Comparison of ENCODE assay signal across 8 mouse cellular contexts in genomic region chr5:93044584-93045370, GRCm38 (mm10). TPM values are rescaled to one million over a fixed set of nuclear protein-coding genes. Genes with fewer than 3 reads are reported as not detected.
DNase-seq lines count a peak whose midpoint lies in the region; ATAC-seq and TF ChIP-seq lines count a peak whose summit lies in the region.

Gene Sowahb (minus strand): TSS chr5:93045022.

- DNase-seq in Muller cell, postnatal 12 days (ENCODE audit: inconsistent ontology term) = peak; percentile 78
- DNase-seq in brain, adult 2 months (ENCODE audit: low read depth, low spot score) = peak; percentile 95
- peak; percentile 53 for DNase-seq in liver, embryonic 11.5 days (ENCODE audit: low spot score)
- DNase-seq in midbrain, postnatal 0 days (ENCODE audit: low spot score) = peak; percentile 22
- DNase-seq in urinary bladder, postnatal 14 days (ENCODE audit: low spot score) = peak; percentile 85
- no peak for DNase-seq in gastrocnemius, postnatal 14 days

- H3K4me2 ChIP-seq in forebrain, embryonic 12.5 days = peak within 1 kb of the TSS; percentile 84
- peak within 1 kb of the TSS; percentile 80 for H3K4me2 ChIP-seq in intestine, postnatal 0 days (replicated peaks; ENCODE audit: low read depth)
- H3K4me2 ChIP-seq in liver, embryonic 11.5 days = peak within 1 kb of the TSS; percentile 75
- peak within 1 kb of the TSS; percentile 98 for H3K4me2 ChIP-seq in midbrain, postnatal 0 days (ENCODE audit: low read depth, low read length, poor library complexity, severe bottlenecking)

- peak; percentile 30 for TF ChIP-seq CTCF in intestine, postnatal 0 days (IDR thresholded peaks at IDR 0.05; ENCODE audit: low read depth)
- no peak; the same call in 1 of the 2 replicates for TF ChIP-seq CTCF in midbrain, postnatal 0 days (IDR thresholded peaks at IDR 0.05)

- peak within 1 kb of the TSS; percentile 47; the same call in 1 of the 2 replicates for H3K9ac ChIP-seq in forebrain, embryonic 12.5 days
- H3K9ac ChIP-seq in intestine, postnatal 0 days (ENCODE audit: low read depth, low read length) = peak within 1 kb of the TSS; percentile 81
- no peak within 1 kb of the TSS for H3K9ac ChIP-seq in liver, embryonic 11.5 days (ENCODE audit: low read depth, low read length)
- peak within 1 kb of the TSS; percentile 50; the same call in 1 of the 2 replicates for H3K9ac ChIP-seq in midbrain, postnatal 0 days (replicated peaks; ENCODE audit: low read length, poor library complexity, severe bottlenecking)

- peak; percentile 53 for ATAC-seq in forebrain, embryonic 12.5 days (ENCODE audit: low FRiP score)
- peak; percentile 89 for ATAC-seq in intestine, postnatal 0 days
- ATAC-seq in liver, embryonic 11.5 days (replicated peaks; ENCODE audit: low FRiP score) = peak; percentile 61
- ATAC-seq in midbrain, postnatal 0 days (ENCODE audit: low FRiP score) = peak; percentile 66

- no peaks in the 10 kb centered on the region for H3K9me3 ChIP-seq in forebrain, embryonic 12.5 days
- no peaks in the 10 kb centered on the region for H3K9me3 ChIP-seq in intestine, postnatal 0 days (ENCODE audit: control insufficient read depth)
- H3K9me3 ChIP-seq in liver, embryonic 11.5 days (ENCODE audit: control insufficient read depth, low read length) = no peaks in the 10 kb centered on the region
- no peaks in the 10 kb centered on the region for H3K9me3 ChIP-seq in midbrain, postnatal 0 days (ENCODE audit: low read length)

- H3K4me1 ChIP-seq in forebrain, embryonic 12.5 days = peaks cover 18% of the 10 kb centered on the region
- 0 out of 2 replicates have a peak, but pooled peaks cover 5% of the 10 kb centered on the region for H3K4me1 ChIP-seq in intestine, postnatal 0 days (replicated peaks; ENCODE audit: control insufficient read depth, insufficient read depth, low read length)
- H3K4me1 ChIP-seq in liver, embryonic 11.5 days (replicated peaks; ENCODE audit: control insufficient read depth, insufficient read depth, low read length) = peaks cover 11% of the 10 kb centered on the region
- H3K4me1 ChIP-seq in midbrain, postnatal 0 days (ENCODE audit: insufficient read depth, low read length) = peaks cover 5% of the 10 kb centered on the region

- H3K27me3 ChIP-seq in forebrain, embryonic 12.5 days = peaks cover 77% of the 10 kb centered on the region
- 0 out of 2 replicates have a peak, but pooled peaks cover 7% of the 10 kb centered on the region for H3K27me3 ChIP-seq in intestine, postnatal 0 days (replicated peaks; ENCODE audit: control insufficient read depth, insufficient read depth, low read length)
- peaks cover 53% of the 10 kb centered on the region for H3K27me3 ChIP-seq in liver, embryonic 11.5 days (replicated peaks; ENCODE audit: control insufficient read depth, insufficient read depth, low read length)
- peaks cover 57% of the 10 kb centered on the region for H3K27me3 ChIP-seq in midbrain, postnatal 0 days (ENCODE audit: insufficient read depth, low read length)

- under 1% methylated on average over 66 of the region's 68 CpGs for WGBS in forebrain, embryonic 12.5 days
- WGBS in intestine, postnatal 0 days = 1% methylated on average over 63 of the region's 68 CpGs
- 1% methylated on average over 67 of the region's 68 CpGs for WGBS in liver, embryonic 11.5 days
- under 1% methylated on average over 65 of the region's 68 CpGs for WGBS in midbrain, postnatal 0 days

- intact Hi-C loops in gastrocnemius, postnatal 14 days (cut with DNase I; ENCODE audit: low total_unique reads) = no loop called here

- no peaks in the 10 kb centered on the region for H3K36me3 ChIP-seq in forebrain, embryonic 12.5 days (replicated peaks)
- H3K36me3 ChIP-seq in intestine, postnatal 0 days (ENCODE audit: control insufficient read depth, insufficient read depth) = no peaks in the 10 kb centered on the region
- H3K36me3 ChIP-seq in liver, embryonic 11.5 days (ENCODE audit: control insufficient read depth, insufficient read depth, low read length) = no peaks in the 10 kb centered on the region
- H3K36me3 ChIP-seq in midbrain, postnatal 0 days (ENCODE audit: insufficient read depth, low read length) = no peaks in the 10 kb centered on the region

- no peak within 1 kb of the TSS for H3K27ac ChIP-seq in forebrain, embryonic 12.5 days
- H3K27ac ChIP-seq in intestine, postnatal 0 days (ENCODE audit: low read depth, low read length) = peak within 1 kb of the TSS; percentile 87
- H3K27ac ChIP-seq in liver, embryonic 11.5 days (ENCODE audit: low read depth, low read length) = no peak within 1 kb of the TSS
- no peak within 1 kb of the TSS for H3K27ac ChIP-seq in midbrain, postnatal 0 days (ENCODE audit: low read depth, low read length)

- H3K4me3 ChIP-seq in forebrain, embryonic 12.5 days (replicated peaks) = peak within 1 kb of the TSS; percentile 47
- H3K4me3 ChIP-seq in intestine, postnatal 0 days (ENCODE audit: low read depth, low read length) = peak within 1 kb of the TSS; percentile 64
- H3K4me3 ChIP-seq in liver, embryonic 11.5 days (ENCODE audit: low read depth, low read length) = peak within 1 kb of the TSS; percentile 49
- peak within 1 kb of the TSS; percentile 54 for H3K4me3 ChIP-seq in midbrain, postnatal 0 days (ENCODE audit: low read depth, low read length)

RNA-seq across cellular contexts. Expression of gene Sowahb, which starts in this region (rescaled TPM):
- polyA plus RNA-seq in forebrain, embryonic 12.5 days (2016; fragmentation: Nextera tagmentation; extraction: Ambion mirVana) = 0.18 and 0.29 TPM in 2 replicates
- 16.1 and 18.0 TPM in 2 replicates for polyA plus RNA-seq in intestine, postnatal 0 days (2015; fragmentation: Nextera tagmentation; extraction: Ambion mirVana)
- 0.44 and 0.51 TPM in 2 replicates for polyA plus RNA-seq in liver, embryonic 11.5 days (2014; fragmentation: Nextera tagmentation; extraction: Ambion mirVana)
- total RNA-seq in midbrain, postnatal 0 days (2014; rRNA removed) = 0.14 and 0.16 TPM in 2 replicates
- polyA plus RNA-seq in midbrain, postnatal 0 days (2015; fragmentation: Nextera tagmentation; extraction: Ambion mirVana) = 0.06 TPM in 1 of 2 replicates, not detected in the other
- not detected for total RNA-seq in gastrocnemius, postnatal 14 days (2021)

Comparison
In these comparisons a context has a peak if more than half of its experiments do, and no peak if none do; other contexts are left out.
1. RNA of gene Sowahb (polyA plus RNA-seq): 16.1 to 18.0 TPM in intestine, postnatal 0 days; 0.44 to 0.51 TPM in liver, embryonic 11.5 days, 0.18 to 0.29 TPM in forebrain, embryonic 12.5 days and 0.06 TPM in midbrain, postnatal 0 days; every median in the first group is over 10 times any median in the second.
2. Peak in ATAC-seq, H3K4me3 ChIP-seq, H3K9ac ChIP-seq and H3K4me2 ChIP-seq in forebrain, embryonic 12.5 days; RNA of the gene not detected or under 1 TPM.
3. Peak in DNase-seq, ATAC-seq, H3K4me3 ChIP-seq and H3K4me2 ChIP-seq in liver, embryonic 11.5 days; RNA of the gene not detected or under 1 TPM.
4. Peak in DNase-seq, ATAC-seq, H3K4me3 ChIP-seq, H3K9ac ChIP-seq and H3K4me2 ChIP-seq in midbrain, postnatal 0 days; RNA of the gene not detected or under 1 TPM.
5. Peak in every context shown above with its lines, with median percentiles within 50 percentile points of each other: ATAC-seq, H3K4me2 ChIP-seq and H3K4me3 ChIP-seq.